Mouse (Mus musculus) forebrain, embryonic 13.5 days (tissue): ENCODE data around the gene Cilp2. TPM values are rescaled to one million over a fixed set of nuclear protein-coding genes. Genes with fewer than 3 reads are reported as not detected.
A peak's percentile ranks its signal among the peaks of the same experiment; 100 is the strongest.

Source experiments
- ATAC-seq: fragments of 200-750 bp; cut with Nextera tagmentation; 2 replicates; pipeline ENCODE4 v1.8.0; 2017
- H3K27ac ChIP-seq: fragments of 300-500 bp; sonication (generic); 2 replicates; pipeline ENCODE4 v1.5.1; 2015; ENCODE audit warnings: inconsistent platforms, mild to moderate bottlenecking, moderate library complexity
- H3K27me3 ChIP-seq: fragments of 300-500 bp; sonication (generic); 2 replicates; pipeline ENCODE4 v1.6.1; 2015; ENCODE audit warnings: mild to moderate bottlenecking, inconsistent platforms
- H3K36me3 ChIP-seq: fragments of 300-500 bp; sonication (generic); 2 replicates; pipeline ENCODE4 v1.6.1; 2015; ENCODE audit warnings: mild to moderate bottlenecking, inconsistent platforms; ENCODE audit not compliant: poor library complexity, severe bottlenecking
- H3K4me1 ChIP-seq: fragments of 300-500 bp; sonication (generic); 2 replicates; pipeline ENCODE4 v1.6.1; 2015; ENCODE audit warnings: inconsistent platforms
- H3K4me2 ChIP-seq: fragments of 300-500 bp; sonication (generic); 2 replicates; pipeline ENCODE4 v1.6.1; 2015; ENCODE audit warnings: inconsistent platforms, mild to moderate bottlenecking, moderate library complexity
- H3K4me3 ChIP-seq: fragments of 300-500 bp; sonication (generic); 2 replicates; pipeline ENCODE4 v1.5.1; 2015; ENCODE audit warnings: mild to moderate bottlenecking, inconsistent platforms
- H3K9ac ChIP-seq: fragments of 300-500 bp; sonication (generic); 2 replicates; pipeline ENCODE4 v1.6.1; 2015; ENCODE audit warnings: mild to moderate bottlenecking, inconsistent platforms
- H3K9me3 ChIP-seq: fragments of 300-500 bp; sonication (generic); replicated peaks from 2 replicates; pipeline ENCODE4 v1.6.1; 2016; ENCODE audit warnings: inconsistent platforms
- WGBS: fragments of 180-500 bp; shearing (Covaris S2); methylation state at CpG from one replicate; pipeline ENCODE4 v1.1.7; 2015; 5-methylcytosine and 5-hydroxymethylcytosine counted together
- polyA plus RNA-seq: library from polyadenylated mRNA; unstranded; fragments of >200 nt; fragmentation: Nextera tagmentation; extraction: Ambion mirVana; gene quantifications from 2 replicates; pipeline ENCODE4 v1.2.1, GENCODE M21; 2015

Gene Cilp2
- polyA plus RNA-seq, 1 experiment from 2014 or later = 1.3 TPM

DNA sequence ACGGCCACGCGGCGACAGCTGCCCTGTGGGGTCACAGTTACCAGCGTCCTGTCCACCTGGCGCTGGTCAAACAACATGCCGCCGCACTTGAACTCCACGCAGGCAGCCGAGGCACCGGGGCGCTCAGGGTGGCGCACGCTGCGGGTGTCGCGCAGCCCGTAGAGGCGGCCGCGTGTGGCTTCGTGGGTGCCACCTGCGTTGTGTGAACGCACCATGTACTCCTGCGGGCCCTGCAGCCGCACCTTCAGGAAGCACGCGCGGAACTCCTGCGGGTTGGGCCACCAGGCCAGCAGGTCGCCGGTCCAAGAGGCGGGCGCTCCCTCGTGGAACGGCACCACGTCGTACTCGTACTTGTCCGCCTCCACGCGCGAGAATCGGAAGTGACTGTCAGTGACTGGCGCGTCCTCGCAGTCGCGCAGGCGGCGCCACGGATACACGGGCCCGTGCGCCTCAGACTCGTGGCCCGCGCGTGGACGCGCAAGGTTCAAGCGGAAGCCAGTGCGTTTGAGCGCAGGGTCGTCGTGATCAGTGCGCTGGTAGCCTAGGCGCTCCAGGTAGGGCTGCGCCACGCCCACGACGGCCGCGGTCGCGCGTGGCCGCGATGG is 6.1 kb downstream of the Cilp2 start:
- Histone ChIP-seq H3K4me2 (peak overlapping the region; percentile 56), H3K9me3 (no peaks in the 10 kb centered on the region), H3K36me3 (no peaks in the 10 kb centered on the region), H3K4me3 (peak overlapping the region; percentile 41), H3K9ac (peak overlapping the region; percentile 52; the same call in 1 of the 2 replicates), H3K27me3 (peaks cover 94% of the 10 kb centered on the region), H3K4me1 (peaks cover 21% of the 10 kb centered on the region), H3K27ac (no peak overlapping the region)
- peak; percentile 23 for ATAC-seq
- WGBS = 19% methylated on average over 77 of the region's 79 CpGs

DNA sequence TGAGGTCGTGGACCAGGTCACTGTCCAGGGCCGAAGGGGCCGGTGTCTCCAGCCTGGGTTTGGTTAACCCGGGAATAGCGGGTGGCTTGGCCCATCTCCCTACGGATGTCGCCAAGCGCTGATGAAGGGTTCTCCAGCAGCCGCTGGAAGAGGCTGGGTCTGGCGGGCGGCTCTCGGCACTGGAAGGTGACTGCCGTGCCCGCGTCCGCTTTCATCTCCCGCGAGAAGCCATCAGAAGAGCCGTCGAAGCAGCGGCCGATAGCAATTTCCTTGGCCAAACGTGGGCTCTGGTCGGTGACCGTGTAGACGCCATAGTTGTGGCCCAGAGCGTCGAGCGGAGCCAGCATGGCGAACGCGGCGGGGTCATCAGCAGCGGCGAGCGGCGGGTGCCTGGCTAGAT is 6.6 kb downstream of the Cilp2 start:
- no peak for ATAC-seq
- WGBS = 15% methylated on average over 37 of the region's 37 CpGs
- Histone ChIP-seq H3K4me2 (peak overlapping the region; percentile 56), H3K9ac (no peak overlapping the region), H3K4me1 (peaks cover 21% of the 10 kb centered on the region), H3K36me3 (no peaks in the 10 kb centered on the region), H3K4me3 (peak overlapping the region; percentile 41), H3K27me3 (peaks cover 91% of the 10 kb centered on the region), H3K9me3 (no peaks in the 10 kb centered on the region), H3K27ac (no peak overlapping the region)

DNA sequence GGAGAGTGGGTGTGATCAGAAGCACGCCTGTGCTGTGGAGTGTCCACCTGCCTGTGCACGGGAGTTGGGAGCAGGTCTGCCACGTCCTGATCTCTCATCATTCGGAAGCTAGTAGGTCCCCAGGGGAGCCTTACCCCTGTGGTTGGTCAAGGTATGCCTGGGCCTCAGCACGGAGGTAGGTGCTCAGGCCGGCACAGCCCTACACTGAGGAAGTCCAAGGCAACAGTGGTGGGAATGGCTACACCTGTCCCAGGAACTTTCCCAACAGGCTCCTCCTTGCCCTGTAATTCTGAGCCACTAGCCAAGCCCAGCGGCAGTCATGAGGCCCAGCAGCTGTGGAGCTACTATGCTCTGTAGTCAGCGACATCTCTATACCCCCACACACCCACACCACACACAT is 7.8 kb downstream of the Cilp2 start:
- H3K27ac ChIP-seq = no peak overlapping the region
- no peaks in the 10 kb centered on the region for H3K9me3 ChIP-seq
- WGBS = 61% methylated on average over 8 of the region's 8 CpGs
- no peak for ATAC-seq
- peaks cover 80% of the 10 kb centered on the region for H3K27me3 ChIP-seq
- peaks cover 21% of the 10 kb centered on the region for H3K4me1 ChIP-seq
- H3K9ac ChIP-seq = no peak overlapping the region
- H3K4me3 ChIP-seq = no peak overlapping the region
- no peak overlapping the region for H3K4me2 ChIP-seq
- H3K36me3 ChIP-seq = no peaks in the 10 kb centered on the region

DNA sequence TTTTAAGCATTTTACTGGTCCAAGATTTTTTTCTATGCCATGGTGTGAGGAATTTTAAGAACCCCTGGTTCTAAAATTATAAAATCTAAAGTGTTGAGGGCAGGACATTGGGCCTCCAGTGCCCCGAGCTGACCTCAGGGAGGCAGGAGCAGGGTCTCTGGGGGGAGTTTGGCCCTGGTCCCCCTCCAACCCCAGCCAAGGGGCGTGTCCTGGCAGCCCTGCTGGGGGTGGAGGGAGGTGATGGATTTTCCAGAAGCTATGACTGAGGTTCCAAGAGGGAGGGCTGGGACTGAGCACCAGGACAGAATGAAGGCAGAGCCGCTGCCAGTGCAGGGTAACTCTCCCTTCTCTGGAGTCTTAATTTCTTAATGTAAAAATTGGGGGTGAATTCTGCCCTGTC is 9.5 kb downstream of the Cilp2 start:
- Histone ChIP-seq H3K27ac (no peak overlapping the region), H3K27me3 (peaks cover 63% of the 10 kb centered on the region), H3K4me1 (peaks cover 21% of the 10 kb centered on the region), H3K4me3 (no peak overlapping the region), H3K9me3 (no peaks in the 10 kb centered on the region), H3K9ac (no peak overlapping the region), H3K4me2 (no peak overlapping the region), H3K36me3 (peaks cover 5% of the 10 kb centered on the region; the same call in 1 of the 2 replicates)
- 59% methylated on average over 3 of the region's 3 CpGs for WGBS
- ATAC-seq = no peak

DNA sequence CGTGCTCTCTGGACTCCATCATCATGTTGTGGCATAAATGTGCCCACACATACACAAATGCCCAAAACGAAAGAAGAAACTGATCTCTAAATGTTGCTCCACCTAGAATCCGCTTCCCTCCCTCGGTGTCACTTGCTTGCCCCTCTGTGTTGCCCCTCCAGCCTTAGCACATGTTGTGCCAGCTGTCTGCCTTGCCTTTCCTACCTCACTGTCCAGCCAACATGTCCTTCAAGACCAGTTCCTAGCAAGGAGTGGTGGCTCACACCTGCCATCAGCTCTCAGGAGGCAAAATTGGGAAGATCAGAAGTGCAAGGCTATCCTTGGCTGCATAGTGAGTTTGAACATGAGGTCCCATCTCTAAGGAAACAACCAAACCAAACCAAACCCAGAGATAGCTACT is 10.1 kb downstream of the Cilp2 start:
- Histone ChIP-seq H3K27ac (no peak overlapping the region), H3K4me1 (peaks cover 15% of the 10 kb centered on the region), H3K4me3 (no peak overlapping the region), H3K4me2 (no peak overlapping the region), H3K27me3 (peaks cover 57% of the 10 kb centered on the region), H3K9ac (no peak overlapping the region), H3K9me3 (no peaks in the 10 kb centered on the region), H3K36me3 (peaks cover 11% of the 10 kb centered on the region; the same call in 1 of the 2 replicates)
- 86% methylated on average over 4 of the region's 4 CpGs for WGBS
- no peak for ATAC-seq

DNA sequence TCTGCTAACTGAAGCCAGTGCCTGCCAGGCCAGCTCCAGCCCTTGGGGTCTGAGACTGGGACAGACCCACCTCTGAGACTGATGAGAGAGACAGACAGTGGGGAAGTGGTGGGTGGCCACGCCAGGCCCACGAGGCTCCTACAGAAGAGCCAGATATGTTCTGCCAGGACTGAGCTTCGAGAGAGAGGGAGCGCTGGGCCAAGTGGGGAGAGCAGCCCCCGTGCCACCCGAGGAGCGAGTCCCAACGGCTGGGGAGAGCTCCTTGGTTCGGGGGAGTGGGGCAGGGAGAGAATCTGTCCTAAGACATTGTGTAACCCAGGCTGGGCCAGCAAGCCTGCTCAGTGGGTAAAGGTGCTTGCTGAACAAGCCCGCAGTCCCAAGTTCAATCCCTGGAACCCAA is 10.5 kb downstream of the Cilp2 start:
- no peak overlapping the region for H3K27ac ChIP-seq
- H3K36me3 ChIP-seq = peaks cover 13% of the 10 kb centered on the region
- no peak overlapping the region for H3K4me3 ChIP-seq
- H3K9me3 ChIP-seq = no peaks in the 10 kb centered on the region
- 80% methylated on average over 10 of the region's 10 CpGs for WGBS
- no peak overlapping the region for H3K9ac ChIP-seq
- H3K27me3 ChIP-seq = peaks cover 53% of the 10 kb centered on the region
- no peak for ATAC-seq
- H3K4me2 ChIP-seq = no peak overlapping the region
- H3K4me1 ChIP-seq = peaks cover 11% of the 10 kb centered on the region

DNA sequence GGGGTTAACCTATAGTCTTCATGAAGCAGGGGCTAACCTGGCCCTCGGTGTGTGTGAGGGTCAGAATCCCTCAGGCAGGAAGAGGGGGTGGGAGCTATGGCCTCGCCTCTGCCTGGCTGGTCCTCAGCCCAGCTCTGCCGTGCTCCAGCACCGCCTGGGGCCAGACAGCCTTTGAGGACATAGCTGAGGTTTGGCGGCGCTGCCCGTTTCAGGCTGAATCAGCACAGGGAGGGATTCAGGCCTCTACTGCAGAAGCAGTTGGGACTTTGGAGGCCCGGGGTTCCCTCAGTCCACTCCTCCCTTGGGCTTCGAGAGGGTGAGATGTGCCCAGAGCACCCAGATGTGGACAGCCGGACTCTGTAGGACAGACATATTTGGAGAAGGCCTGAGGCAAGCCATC is 11.4 kb downstream of the Cilp2 start:
- WGBS = 50% methylated on average over 10 of the region's 10 CpGs
- Histone ChIP-seq H3K4me2 (no peak overlapping the region), H3K27ac (no peak overlapping the region), H3K4me1 (peaks cover 2% of the 10 kb centered on the region), H3K4me3 (no peak overlapping the region), H3K9ac (no peak overlapping the region; the same call in 1 of the 2 replicates), H3K9me3 (no peaks in the 10 kb centered on the region), H3K27me3 (peaks cover 44% of the 10 kb centered on the region), H3K36me3 (peaks cover 22% of the 10 kb centered on the region)
- ATAC-seq = no peak

DNA sequence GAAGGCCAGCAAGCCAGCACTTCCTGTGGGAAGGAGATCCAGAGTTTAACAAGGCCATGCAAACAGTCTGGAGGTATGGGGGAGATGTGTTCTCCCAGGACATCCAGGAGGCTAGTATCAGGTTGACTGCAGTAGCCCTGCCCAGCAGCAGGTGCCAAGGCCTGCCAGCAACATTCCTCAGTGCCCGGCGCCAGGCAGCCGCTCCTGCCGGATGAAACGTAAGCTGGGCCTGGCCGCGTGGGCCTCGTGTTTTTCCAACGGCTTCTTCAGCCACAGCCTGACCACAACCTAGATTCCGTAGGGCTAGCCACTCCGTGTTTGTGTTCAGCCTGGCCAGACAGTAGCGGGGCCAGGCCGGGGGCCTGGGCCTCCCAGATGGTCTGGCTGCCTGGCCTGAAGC is 12.8 kb downstream of the Cilp2 start:
- no peak overlapping the region for H3K27ac ChIP-seq
- no peak overlapping the region for H3K4me2 ChIP-seq
- no peak for ATAC-seq
- H3K4me1 ChIP-seq = no peaks in the 10 kb centered on the region
- no peak overlapping the region for H3K4me3 ChIP-seq
- WGBS = 88% methylated on average over 13 of the region's 13 CpGs
- H3K9me3 ChIP-seq = no peaks in the 10 kb centered on the region
- H3K36me3 ChIP-seq = peaks cover 36% of the 10 kb centered on the region
- no peak overlapping the region for H3K9ac ChIP-seq
- peaks cover 29% of the 10 kb centered on the region for H3K27me3 ChIP-seq

DNA sequence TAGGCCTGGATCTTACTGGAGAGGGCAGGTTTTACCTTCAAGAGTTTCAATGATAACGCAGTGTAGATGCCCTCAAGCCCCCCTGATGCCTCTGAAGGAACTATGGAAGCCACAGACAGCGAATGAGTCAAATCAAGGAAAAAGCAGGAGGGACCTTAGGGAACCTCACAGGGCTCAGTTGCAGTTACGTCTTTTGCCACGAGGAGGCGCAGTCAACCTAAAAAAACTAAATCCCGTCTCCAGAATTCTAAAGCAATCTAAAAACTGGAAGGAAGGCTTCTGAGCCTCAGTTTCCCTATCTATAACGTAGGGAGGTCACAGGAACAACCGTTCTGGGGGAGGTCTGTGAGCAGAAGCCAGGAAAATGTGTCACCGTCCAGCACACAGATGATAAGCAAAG is 13.3 kb downstream of the Cilp2 start:
- no peaks in the 10 kb centered on the region for H3K4me1 ChIP-seq
- peaks cover 24% of the 10 kb centered on the region for H3K27me3 ChIP-seq
- H3K4me3 ChIP-seq = no peak overlapping the region
- 13% methylated on average over 9 of the region's 9 CpGs for WGBS
- peaks cover 36% of the 10 kb centered on the region for H3K36me3 ChIP-seq
- H3K9ac ChIP-seq = no peak overlapping the region
- no peak overlapping the region for H3K27ac ChIP-seq
- H3K9me3 ChIP-seq = no peaks in the 10 kb centered on the region
- ATAC-seq = no peak
- no peak overlapping the region for H3K4me2 ChIP-seq

DNA sequence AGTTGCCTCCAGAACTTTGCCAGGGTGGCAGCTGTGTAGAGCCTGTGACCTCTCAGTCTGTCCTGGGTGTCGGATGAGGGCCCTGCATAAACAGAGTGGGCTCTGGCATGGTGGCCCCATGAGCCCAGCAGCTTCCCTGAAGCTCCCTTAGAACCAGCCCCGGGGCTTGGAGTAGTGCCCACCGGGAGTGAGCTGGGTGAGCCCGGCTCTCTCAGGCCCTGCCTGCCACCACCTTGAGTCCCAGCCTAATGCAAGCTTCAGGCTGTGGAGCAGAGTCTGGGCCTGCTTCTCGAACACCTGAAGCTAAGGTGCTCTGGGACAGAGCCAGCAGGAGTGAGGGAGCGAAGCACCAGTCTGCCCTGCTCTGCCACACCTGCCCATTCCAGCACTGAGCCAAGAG is 16.6 kb downstream of the Cilp2 start:
- no peak overlapping the region for H3K27ac ChIP-seq
- H3K4me1 ChIP-seq = no peaks in the 10 kb centered on the region
- H3K9me3 ChIP-seq = no peaks in the 10 kb centered on the region
- no peaks in the 10 kb centered on the region for H3K27me3 ChIP-seq
- H3K9ac ChIP-seq = no peak overlapping the region
- peaks cover 36% of the 10 kb centered on the region for H3K36me3 ChIP-seq
- 89% methylated on average over 6 of the region's 6 CpGs for WGBS
- no peak for ATAC-seq
- H3K4me2 ChIP-seq = no peak overlapping the region
- no peak overlapping the region for H3K4me3 ChIP-seq

DNA sequence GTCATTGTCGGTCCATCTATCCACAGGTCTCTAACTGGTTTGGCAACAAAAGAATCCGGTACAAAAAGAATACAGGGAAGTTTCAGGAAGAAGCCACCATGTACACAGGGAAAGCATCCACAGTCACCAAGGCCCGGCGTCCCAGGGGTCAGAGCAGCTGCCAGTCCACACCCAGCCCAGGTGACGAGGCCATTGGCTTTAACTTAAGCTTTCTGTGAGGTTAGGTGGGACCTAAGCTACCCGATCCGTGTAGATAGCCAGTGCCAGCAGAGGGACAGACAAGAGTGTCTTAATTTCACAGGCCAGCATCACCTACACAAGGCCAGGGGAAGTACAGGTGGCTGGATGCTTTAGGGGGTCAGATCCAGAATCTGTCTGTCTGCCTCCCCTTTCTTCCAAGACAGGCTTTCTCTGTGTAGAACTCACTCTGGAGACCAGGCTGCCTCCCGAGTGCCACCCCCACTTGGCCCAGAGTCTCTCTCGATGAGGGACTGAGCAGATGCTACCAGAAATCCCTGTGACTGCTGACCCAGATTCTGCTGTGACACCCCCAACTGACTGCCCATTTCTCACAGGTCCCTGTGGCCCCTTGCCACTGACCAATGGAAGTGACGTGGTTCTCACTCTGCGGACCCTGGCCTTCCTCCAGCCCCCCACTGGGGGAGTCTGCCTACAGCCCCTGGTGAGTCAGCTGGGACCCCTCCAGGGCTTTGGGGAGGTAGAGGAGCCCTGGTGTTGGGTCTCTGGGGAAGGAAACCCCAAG is 17.3 kb downstream of the Cilp2 start:
- Histone ChIP-seq H3K36me3 (peaks cover 38% of the 10 kb centered on the region), H3K9ac (no peak overlapping the region), H3K9me3 (no peaks in the 10 kb centered on the region), H3K27me3 (no peaks in the 10 kb centered on the region), H3K4me3 (no peak overlapping the region), H3K4me2 (no peak overlapping the region), H3K4me1 (no peaks in the 10 kb centered on the region), H3K27ac (no peak overlapping the region)
- ATAC-seq = no peak
- WGBS = 89% methylated on average over 11 of the region's 11 CpGs

DNA sequence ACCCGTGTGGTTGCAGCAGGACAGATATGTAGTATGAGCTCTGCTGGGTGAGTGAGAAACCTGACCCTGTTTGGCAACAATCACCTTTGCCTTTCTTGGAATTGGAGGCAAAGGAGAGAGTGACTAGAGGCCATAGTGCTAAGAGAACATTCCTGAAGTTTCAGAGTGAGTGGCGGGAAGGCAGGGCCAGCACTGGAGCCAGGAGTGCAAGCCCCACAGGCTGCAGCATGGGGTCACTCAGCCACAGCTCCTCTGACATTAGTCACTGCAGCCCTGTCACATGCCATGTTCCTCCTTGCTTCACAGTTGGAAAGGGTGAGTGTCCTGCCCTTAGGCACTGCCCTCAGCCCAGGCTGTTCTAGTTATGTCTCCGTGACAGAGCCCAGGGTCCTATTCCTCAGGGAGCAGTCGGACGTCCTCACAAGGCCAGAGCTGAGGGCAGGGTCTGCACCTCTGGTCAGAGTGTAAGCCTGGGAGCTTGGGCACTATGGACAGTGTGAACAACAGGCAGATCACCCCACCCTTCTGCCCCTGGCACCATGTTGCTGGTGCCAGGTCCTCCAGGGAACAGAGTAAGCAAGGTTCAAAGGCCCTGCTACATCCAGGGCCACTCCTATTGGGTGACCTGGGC is 19.7 kb downstream of the Cilp2 start:
- Histone ChIP-seq H3K4me2 (no peak overlapping the region), H3K4me3 (no peak overlapping the region), H3K9me3 (no peaks in the 10 kb centered on the region), H3K4me1 (no peaks in the 10 kb centered on the region), H3K27me3 (no peaks in the 10 kb centered on the region), H3K9ac (no peak overlapping the region), H3K27ac (no peak overlapping the region), H3K36me3 (peaks cover 48% of the 10 kb centered on the region)
- 77% methylated on average over 5 of the region's 5 CpGs for WGBS
- no peak for ATAC-seq
